Mouse (Mus musculus): ENCODE results near the gene Lef1.

Gene Lef1

GRCm38 (mm10) chr3:131108094-131108653 is 2.1 kb upstream of the Lef1 start:
- no peak for DNase-seq

- DNase-seq: no peak
Measured at GRCm38 (mm10) chr3:131109066-131109685, 1.1 kb upstream of the Lef1 start.

- DNase-seq: no peak
Measured at GRCm38 (mm10) chr3:131109686-131110070, 593 bp upstream of the Lef1 start.

GRCm38 (mm10) chr3:131111151-131111850 is 1.0 kb downstream of the Lef1 start:
- peak; percentile 61 for DNase-seq

- DNase-seq: peak; percentile 74
Measured at GRCm38 (mm10) chr3:131111851-131112572, 1.7 kb downstream of the Lef1 start.

- no peak for DNase-seq
Measured at GRCm38 (mm10) chr3:131112573-131112955, 2.3 kb downstream of the Lef1 start.

GRCm38 (mm10) chr3:131113029-131113428 is 2.8 kb downstream of the Lef1 start:
- DNase-seq: no peak

GRCm38 (mm10) chr3:131116116-131116515 is 5.8 kb downstream of the Lef1 start:
- no peak for DNase-seq

- no peak for DNase-seq
Measured at GRCm38 (mm10) chr3:131117352-131117751, 7.1 kb downstream of the Lef1 start.

GRCm38 (mm10) chr3:131117883-131118282 is 7.6 kb downstream of the Lef1 start:
- no peak for DNase-seq

- no peak for DNase-seq
Measured at GRCm38 (mm10) chr3:131119435-131119834, 9.2 kb downstream of the Lef1 start.

GRCm38 (mm10) chr3:131123501-131123900 is 13.2 kb downstream of the Lef1 start:
- no peak for DNase-seq

GRCm38 (mm10) chr3:131125873-131126272 is 15.6 kb downstream of the Lef1 start:
- DNase-seq: no peak

- DNase-seq: no peak
Measured at GRCm38 (mm10) chr3:131126438-131126837, 16.2 kb downstream of the Lef1 start.

- DNase-seq: no peak
Measured at GRCm38 (mm10) chr3:131134003-131134402, 23.7 kb downstream of the Lef1 start.

- no peak for DNase-seq
Measured at GRCm38 (mm10) chr3:131135434-131135833, 25.2 kb downstream of the Lef1 start.

GRCm38 (mm10) chr3:131136455-131136854 is 26.2 kb downstream of the Lef1 start:
- DNase-seq: no peak

- DNase-seq: no peak
Measured at GRCm38 (mm10) chr3:131137119-131137781, 27.0 kb downstream of the Lef1 start.

GRCm38 (mm10) chr3:131138224-131138623 is 28.0 kb downstream of the Lef1 start:
- DNase-seq: no peak

- DNase-seq: no peak
Measured at GRCm38 (mm10) chr3:131138797-131139196, 28.5 kb downstream of the Lef1 start.

GRCm38 (mm10) chr3:131139345-131140090 is 29.2 kb downstream of the Lef1 start:
- DNase-seq: peak; percentile 27

GRCm38 (mm10) chr3:131140091-131140462 is 29.8 kb downstream of the Lef1 start:
- no peak for DNase-seq

Measured in kidney, postnatal 10 days (tissue).